Mouse (Mus musculus) G1E (cell line): Measurements from ENCODE around the gene Cd72. TPM values are rescaled to one million over a fixed set of nuclear protein-coding genes. Genes with fewer than 3 reads are reported as not detected.

Experiments used
- ATAC-seq: 2 replicates; pipeline ENCODE4 v1.8.0; 2016; ENCODE audit warnings: mild to moderate bottlenecking; ENCODE audit not compliant: insufficient number of reproducible peaks, poor library complexity, low FRiP score, severe bottlenecking; ENCODE audit errors: extremely low read depth
- DNase-seq: peaks from one replicate; pipeline ENCODE4 v3.0.0; 2012; ENCODE audit warnings: low spot score
- H3K27me3 ChIP-seq: 2 replicates; pipeline ENCODE4 v1.6.1; 2012; ENCODE audit warnings: mild to moderate bottlenecking, low read length, inconsistent platforms; ENCODE audit not compliant: insufficient read depth
- H3K36me3 ChIP-seq: replicated peaks from 2 replicates; pipeline ENCODE3; 2012; ENCODE audit warnings: mild to moderate bottlenecking, inconsistent platforms
- H3K4me1 ChIP-seq: 2 replicates; pipeline ENCODE4 v1.6.1; 2012; ENCODE audit warnings: low read depth, low read length, inconsistent platforms, mixed read lengths; ENCODE audit not compliant: insufficient read depth
- H3K4me3 ChIP-seq: 2 replicates; pipeline ENCODE4 v1.5.1; 2012; ENCODE audit warnings: low read depth, mild to moderate bottlenecking, inconsistent platforms, low read length, moderate library complexity, mixed read lengths
- H3K9me3 ChIP-seq: replicated peaks from 2 replicates; pipeline ENCODE4 v1.6.1; 2012; ENCODE audit warnings: inconsistent platforms
- CTCF ChIP-seq: IDR thresholded peaks from 2 replicates; pipeline ENCODE4 v1.5.1; 2012; ENCODE audit warnings: low read depth, low read length, inconsistent platforms, mixed read lengths
- GATA1 ChIP-seq: IDR thresholded peaks from 2 replicates; pipeline ENCODE4 v1.6.1; 2012; ENCODE audit warnings: borderline replicate concordance, low read length, inconsistent platforms, mixed read lengths
- GATA2 ChIP-seq: IDR thresholded peaks from 2 replicates; pipeline ENCODE4 v1.6.1; 2012; ENCODE audit warnings: low read depth, low read length, inconsistent platforms, borderline replicate concordance
- POLR2AphosphoS5 ChIP-seq: IDR thresholded peaks from 2 replicates; pipeline ENCODE4 v1.6.1; 2012; ENCODE audit warnings: low read depth, low read length, inconsistent platforms; ENCODE audit not compliant: insufficient replicate concordance
- TAL1 ChIP-seq: conservative IDR thresholded peaks from 2 replicates; pipeline ENCODE4 v1.6.1; 2012; ENCODE audit warnings: low read depth, low read length, inconsistent platforms, mixed read lengths
- polyA plus RNA-seq: library from polyadenylated mRNA; stranded (reverse); fragments of >175 nt; gene quantifications from 2 replicates; pipeline ENCODE4 v1.2.3, GENCODE M21; 2012
- total RNA-seq, 2 experiments: library from RNA; stranded (forward) in 1 of 2; stranded (reverse) in 1 of 2; fragments of 200-1000 nt in 1 of 2; fragments of >200 nt in 1 of 2; fragmentation: Nextera tagmentation in 1 of 2; gene quantifications; 2 replicates each; pipeline ENCODE4 v1.2.3; 2014 to 2017

Cd72 gene
- total and polyA plus RNA-seq, 3 experiments, result 0.16 to 1.5 TPM; not detected in 1

- no peak overlapping the region for H3K4me3 ChIP-seq
- ATAC-seq, result no peak
- TF ChIP-seq GATA2 (no peak), POLR2AphosphoS5 (no peak), TAL1 (no peak)
Measured at GRCm38 (mm10) chr4:43466872-43467271, 12.4 kb upstream of the Cd72 start.

GRCm38 (mm10) chr4:43465935-43466334 lies 11.5 kb upstream of the Cd72 start:
- no peak for TF ChIP-seq GATA1
- TF ChIP-seq POLR2AphosphoS5, result no peak
- no peak for TF ChIP-seq TAL1
- TF ChIP-seq GATA2, result no peak
- no peak for TF ChIP-seq CTCF
- ATAC-seq, result no peak
- no peak for DNase-seq
- H3K36me3 ChIP-seq, result no peaks in the 10 kb centered on the region
- no peaks in the 10 kb centered on the region for H3K4me1 ChIP-seq
- no peak overlapping the region for H3K4me3 ChIP-seq
- H3K9me3 ChIP-seq, result no peaks in the 10 kb centered on the region
- peaks cover 34% of the 10 kb centered on the region for H3K27me3 ChIP-seq

More at GRCm38 (mm10) chr4:43466872-43467271, 12.4 kb upstream of the Cd72 start:
- peaks cover 27% of the 10 kb centered on the region for H3K27me3 ChIP-seq
- no peaks in the 10 kb centered on the region for H3K4me1 ChIP-seq
- no peak for DNase-seq
- H3K9me3 ChIP-seq, result no peaks in the 10 kb centered on the region
- no peaks in the 10 kb centered on the region for H3K36me3 ChIP-seq

- Histone ChIP-seq H3K4me1 (no peaks in the 10 kb centered on the region; the same call in 1 of the 2 replicates), H3K4me3 (no peak overlapping the region), H3K9me3 (no peaks in the 10 kb centered on the region), H3K27me3 (peaks cover 42% of the 10 kb centered on the region), H3K36me3 (no peaks in the 10 kb centered on the region)
- DNase-seq (no peak), ATAC-seq (no peak)
- TF ChIP-seq POLR2AphosphoS5 (no peak), GATA1 (no peak), CTCF (no peak), TAL1 (no peak), GATA2 (no peak)
Measured at GRCm38 (mm10) chr4:43463102-43463501, 8.7 kb upstream of the Cd72 start.

GRCm38 (mm10) chr4:43457124-43457523 lies 2.7 kb upstream of the Cd72 start:
- ATAC-seq (no peak), DNase-seq (no peak)
- Histone ChIP-seq H3K4me1 (peaks cover 31% of the 10 kb centered on the region), H3K27me3 (peaks cover 67% of the 10 kb centered on the region), H3K36me3 (no peaks in the 10 kb centered on the region), H3K9me3 (no peaks in the 10 kb centered on the region), H3K4me3 (no peak overlapping the region)
- TF ChIP-seq GATA2 (no peak), TAL1 (no peak), GATA1 (no peak), POLR2AphosphoS5 (no peak), CTCF (no peak)

GRCm38 (mm10) chr4:43456470-43456869 lies 2.0 kb upstream of the Cd72 start:
- Histone ChIP-seq H3K4me1 (peaks cover 31% of the 10 kb centered on the region), H3K36me3 (no peaks in the 10 kb centered on the region), H3K4me3 (no peak overlapping the region), H3K9me3 (no peaks in the 10 kb centered on the region), H3K27me3 (peaks cover 67% of the 10 kb centered on the region)
- no peak for ATAC-seq
- no peak for TF ChIP-seq TAL1
- TF ChIP-seq GATA2, result no peak
- no peak for TF ChIP-seq GATA1
- TF ChIP-seq CTCF, result no peak
- no peak for TF ChIP-seq POLR2AphosphoS5
- DNase-seq, result no peak

DNA sequence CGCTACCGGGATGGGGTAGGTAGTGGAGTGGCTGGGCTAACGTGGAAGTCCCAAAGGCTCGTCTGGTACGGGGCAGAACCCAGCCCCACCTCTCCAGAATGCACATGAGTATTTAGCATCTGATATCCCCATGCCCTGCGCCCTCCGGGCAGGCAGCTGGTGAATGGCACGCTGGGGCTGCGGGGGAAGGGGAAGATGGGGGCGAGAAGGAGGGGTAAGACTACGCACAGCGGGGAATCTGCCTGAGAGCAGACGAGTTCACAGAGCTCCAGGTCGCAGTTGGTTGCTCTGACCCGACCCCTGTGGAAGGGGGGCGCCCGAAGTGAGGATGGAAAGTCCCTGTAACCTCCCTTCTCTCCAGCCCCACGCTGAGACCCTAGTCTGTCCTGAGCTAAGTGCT lies 1.0 kb downstream of the Cd72 start:
- TF ChIP-seq POLR2AphosphoS5 (no peak), GATA2 (no peak), CTCF (no peak), GATA1 (no peak), TAL1 (no peak)
- H3K4me3 ChIP-seq, result no peak overlapping the region
- H3K36me3 ChIP-seq, result peaks cover 2% of the 10 kb centered on the region
- peaks cover 55% of the 10 kb centered on the region for H3K27me3 ChIP-seq
- DNase-seq (no peak), ATAC-seq (no peak)
- H3K9me3 ChIP-seq, result no peaks in the 10 kb centered on the region
- H3K4me1 ChIP-seq, result peaks cover 31% of the 10 kb centered on the region

GRCm38 (mm10) chr4:43452315-43452714 lies 2.1 kb downstream of the Cd72 start:
- peaks cover 31% of the 10 kb centered on the region for H3K4me1 ChIP-seq
- H3K27me3 ChIP-seq, result peaks cover 49% of the 10 kb centered on the region
- peaks cover 13% of the 10 kb centered on the region for H3K36me3 ChIP-seq
- H3K4me3 ChIP-seq, result no peak overlapping the region
- TF ChIP-seq CTCF (no peak), POLR2AphosphoS5 (no peak), TAL1 (no peak), GATA1 (no peak), GATA2 (no peak)
- DNase-seq (no peak), ATAC-seq (no peak)
- no peaks in the 10 kb centered on the region for H3K9me3 ChIP-seq
